Mouse (Mus musculus): ENCODE measurements around the gene Gpr19. TPM values are rescaled to one million over a fixed set of nuclear protein-coding genes. Genes with fewer than 3 reads are reported as not detected.
A peak's percentile ranks its signal among the peaks of the same experiment; 100 is the strongest.

The Gpr19 gene
- total and polyA plus RNA-seq, 2 experiments from 2014 or later: 33.2 to 38.6 TPM

DNA sequence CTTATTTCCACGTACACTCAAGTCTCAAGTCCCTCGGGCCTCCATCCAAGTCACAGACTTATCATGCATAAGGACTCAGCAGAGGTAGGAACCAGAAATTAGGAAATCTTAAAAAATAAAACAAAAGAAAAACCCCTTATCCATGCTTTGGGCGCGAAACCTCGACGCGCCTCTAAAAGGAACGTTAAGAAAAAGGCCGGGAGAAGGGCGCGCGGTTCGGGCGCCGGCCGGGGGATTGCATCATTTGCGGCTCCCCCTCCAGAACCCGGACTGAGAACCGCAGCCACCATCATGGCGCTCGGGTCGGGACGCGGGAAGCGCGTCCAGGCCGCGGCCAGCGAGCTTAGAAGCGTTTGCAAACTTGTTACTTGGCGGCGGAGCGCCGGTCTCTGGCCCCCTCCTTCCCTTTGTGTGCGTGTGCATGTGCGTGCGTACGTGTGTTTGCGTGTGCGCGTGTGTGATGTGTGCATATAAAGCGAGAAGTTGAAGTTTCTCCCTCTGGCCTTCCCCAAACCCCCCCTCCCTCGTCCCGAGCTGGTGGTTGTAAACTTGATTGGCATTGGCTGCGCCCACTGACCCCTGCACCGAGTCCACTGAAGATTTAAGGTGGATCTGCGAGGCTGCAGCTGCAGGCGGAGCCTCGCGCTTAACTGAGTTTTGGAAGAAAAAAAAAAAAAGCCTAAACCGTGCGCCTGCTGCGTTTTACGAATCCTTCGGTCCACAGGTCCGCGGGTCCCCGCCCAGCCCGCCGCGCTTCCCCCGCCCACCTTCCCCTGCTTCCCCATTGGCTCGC is 29.9 kb upstream of the Gpr19 start:
- ATAC-seq (peak; percentile 80), DNase-seq (peak; percentile 90)
- under 1% methylated on average over 63 of the region's 63 CpGs for WGBS
- no peaks in the 10 kb centered on the region for H3K9me3 ChIP-seq (ENCODE audit: low read length)
- no peaks in the 10 kb centered on the region for H3K36me3 ChIP-seq (ENCODE audit: insufficient read depth)
- peak overlapping the region; percentile 76 for H3K9ac ChIP-seq
- peak overlapping the region; percentile 90 for H3K27ac ChIP-seq (ENCODE audit: low read depth, low read length)
- no peak for TF ChIP-seq CTCF (IDR thresholded peaks at IDR 0.05; ENCODE audit: low read depth)
- H3K4me3 ChIP-seq (ENCODE audit: low read depth, low read length): peak overlapping the region; percentile 61
- H3K4me1 ChIP-seq (ENCODE audit: insufficient read depth): 0 out of 2 replicates have a peak, but pooled peaks cover 2% of the 10 kb centered on the region
- H3K27me3 ChIP-seq (ENCODE audit: insufficient read depth, low read length): no peaks in the 10 kb centered on the region
- H3K4me2 ChIP-seq (ENCODE audit: low read depth): peak overlapping the region; percentile 90

DNA sequence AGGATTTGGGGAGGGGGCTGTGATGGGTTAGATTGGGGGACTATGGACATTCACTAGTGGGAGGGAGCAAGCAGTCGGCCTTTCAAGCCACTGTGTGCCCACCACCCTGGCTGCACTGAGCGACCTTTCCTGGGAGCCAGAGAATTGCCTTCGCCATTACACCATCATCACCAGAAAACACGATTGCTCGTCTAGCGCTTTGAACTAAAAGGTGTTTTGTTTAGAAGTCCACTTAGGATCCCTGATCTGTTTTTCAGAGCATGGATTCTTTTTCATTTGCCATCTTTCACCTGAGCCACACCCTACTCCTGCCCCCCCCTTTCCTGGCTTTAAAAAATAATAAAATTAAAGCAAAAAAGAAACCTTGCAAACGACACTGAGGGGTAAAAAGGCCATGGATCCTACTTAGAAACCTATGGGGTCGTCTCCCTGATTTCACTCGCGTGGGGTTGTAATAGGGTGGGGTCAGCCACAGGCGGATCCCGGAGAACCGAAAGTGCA is 29.3 kb upstream of the Gpr19 start:
- WGBS: under 1% methylated on average over 13 of the region's 13 CpGs
- no peak for DNase-seq
- H3K36me3 ChIP-seq (ENCODE audit: insufficient read depth): no peaks in the 10 kb centered on the region

DNA sequence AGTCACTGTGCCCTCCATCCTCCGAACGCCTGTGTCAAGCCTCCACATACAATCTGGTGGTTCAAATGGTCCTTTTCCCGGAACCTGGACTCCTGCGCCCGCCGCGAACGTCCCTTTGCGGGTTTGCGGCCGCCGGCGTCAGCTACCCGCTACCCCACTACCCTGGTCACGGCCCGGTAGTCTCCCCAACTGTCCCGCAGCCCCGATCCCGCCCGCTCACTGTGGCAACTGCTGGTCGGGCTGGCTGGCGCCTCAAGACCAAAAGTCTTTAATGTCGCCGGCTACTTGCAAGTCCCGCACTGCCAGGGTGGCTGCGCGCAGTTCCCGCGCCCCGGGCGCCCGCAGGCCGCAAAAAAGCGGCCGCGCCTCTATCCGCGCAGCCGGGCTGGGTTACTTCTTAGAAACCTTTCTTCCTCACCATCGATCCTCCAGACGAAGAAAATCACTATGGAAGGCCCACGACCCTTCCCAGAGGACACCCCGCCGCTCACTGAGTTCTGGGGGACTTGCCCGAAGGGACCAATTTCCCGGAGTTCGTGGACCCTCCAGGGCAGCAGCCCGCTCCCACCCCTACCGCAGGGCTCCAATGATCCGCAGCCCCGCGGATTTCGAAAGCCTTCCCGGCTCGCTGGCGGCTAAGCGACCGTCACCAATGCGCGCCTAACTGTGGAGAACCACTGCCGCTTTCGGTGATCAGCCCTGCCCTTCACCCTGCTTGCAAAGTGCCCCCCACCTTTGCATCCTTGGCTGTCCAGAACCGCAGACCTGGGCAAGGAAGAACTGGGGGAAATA is 28.6 kb upstream of the Gpr19 start:
- H3K9me3 ChIP-seq (ENCODE audit: low read length): no peaks in the 10 kb centered on the region
- peak overlapping the region; percentile 90 for H3K27ac ChIP-seq (ENCODE audit: low read depth, low read length)
- ATAC-seq: peak; percentile 49
- H3K4me3 ChIP-seq (ENCODE audit: low read depth, low read length): peak overlapping the region; percentile 61
- H3K27me3 ChIP-seq (ENCODE audit: insufficient read depth, low read length): no peaks in the 10 kb centered on the region
- peaks cover 3% of the 10 kb centered on the region; the same call in 1 of the 2 replicates for H3K4me1 ChIP-seq (ENCODE audit: insufficient read depth)
- TF ChIP-seq CTCF (IDR thresholded peaks at IDR 0.05; ENCODE audit: low read depth): no peak
- no peaks in the 10 kb centered on the region for H3K36me3 ChIP-seq (ENCODE audit: insufficient read depth)
- peak; percentile 72 for DNase-seq
- peak overlapping the region; percentile 76 for H3K9ac ChIP-seq
- WGBS: 2% methylated on average over 62 of the region's 63 CpGs
- H3K4me2 ChIP-seq (ENCODE audit: low read depth): peak overlapping the region; percentile 90

More for the DNA sequence above, 29.3 kb upstream of the Gpr19 start:
- Histone ChIP-seq H3K9ac (peak overlapping the region; percentile 76), H3K9me3 (ENCODE audit: low read length) (no peaks in the 10 kb centered on the region), H3K27ac (ENCODE audit: low read depth, low read length) (peak overlapping the region; percentile 90), H3K4me2 (ENCODE audit: low read depth) (peak overlapping the region; percentile 90), H3K4me1 (ENCODE audit: insufficient read depth) (0 out of 2 replicates have a peak, but pooled peaks cover 3% of the 10 kb centered on the region), H3K4me3 (ENCODE audit: low read depth, low read length) (peak overlapping the region; percentile 61), H3K27me3 (ENCODE audit: insufficient read depth, low read length) (no peaks in the 10 kb centered on the region)
- no peak for TF ChIP-seq CTCF (IDR thresholded peaks at IDR 0.05; ENCODE audit: low read depth)
- ATAC-seq: peak; percentile 15; the same call in 1 of the 2 replicates

DNA sequence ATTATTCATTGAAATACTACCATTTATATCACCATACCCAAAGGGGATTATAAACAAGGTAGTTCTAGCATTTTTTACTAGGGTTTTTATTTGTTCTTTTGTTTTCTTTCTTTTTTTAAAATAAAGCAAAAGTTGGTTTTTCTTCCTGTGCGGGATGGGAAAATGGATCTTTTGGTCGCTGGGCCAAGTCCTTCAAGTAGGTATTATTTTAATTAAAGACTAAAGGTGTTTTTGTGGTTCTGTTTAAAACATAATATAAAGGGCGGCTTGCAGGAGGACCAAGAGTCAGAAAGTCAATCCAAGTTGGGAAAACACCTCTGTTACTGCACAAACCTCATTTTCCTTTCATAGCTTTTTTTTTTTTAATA is 27.9 kb upstream of the Gpr19 start:
- no peaks in the 10 kb centered on the region for H3K27me3 ChIP-seq (ENCODE audit: insufficient read depth, low read length)
- H3K36me3 ChIP-seq (ENCODE audit: insufficient read depth): no peaks in the 10 kb centered on the region
- peak overlapping the region; percentile 90 for H3K27ac ChIP-seq (ENCODE audit: low read depth, low read length)
- no peaks in the 10 kb centered on the region for H3K9me3 ChIP-seq (ENCODE audit: low read length)
- TF ChIP-seq CTCF (IDR thresholded peaks at IDR 0.05; ENCODE audit: low read depth): no peak
- peaks cover 3% of the 10 kb centered on the region; the same call in 1 of the 2 replicates for H3K4me1 ChIP-seq (ENCODE audit: insufficient read depth)
- H3K4me2 ChIP-seq (ENCODE audit: low read depth): peak overlapping the region; percentile 90
- DNase-seq (no peak), ATAC-seq (no peak)
- H3K9ac ChIP-seq: peak overlapping the region; percentile 76
- WGBS: 25% methylated on average over 3 of the region's 3 CpGs
- peak overlapping the region; percentile 61 for H3K4me3 ChIP-seq (ENCODE audit: low read depth, low read length)

DNA sequence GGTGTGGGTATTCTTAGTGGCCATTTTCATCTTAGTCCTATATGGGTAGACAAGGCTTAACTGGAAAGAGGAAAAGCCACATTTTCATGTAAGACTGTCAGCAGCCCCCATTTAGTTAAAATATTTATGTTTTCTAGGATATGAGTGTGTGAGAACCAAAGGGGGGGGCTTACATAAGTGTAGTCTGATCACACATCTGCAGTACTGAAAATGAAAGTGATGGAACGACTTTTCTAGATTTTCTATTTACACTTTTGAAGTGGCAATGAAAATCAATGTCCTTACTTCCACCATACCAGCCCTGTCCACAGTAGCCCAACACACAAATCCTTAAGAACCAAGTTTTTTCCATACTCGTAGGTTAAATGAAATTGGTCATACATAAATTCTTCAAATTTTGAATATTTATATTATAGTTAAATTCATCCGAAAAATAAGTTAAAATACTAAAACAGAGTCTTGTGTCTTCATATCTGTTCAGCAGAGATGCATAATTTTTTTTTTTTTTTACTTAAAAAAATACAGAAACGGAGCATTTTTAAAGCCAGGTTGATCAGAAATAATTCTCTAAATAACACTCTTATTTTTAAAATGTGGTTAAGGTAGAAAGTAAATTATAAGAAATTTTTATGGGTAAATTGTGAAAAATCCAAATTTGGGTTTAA is 27.4 kb upstream of the Gpr19 start:
- no peak for TF ChIP-seq CTCF (IDR thresholded peaks at IDR 0.05; ENCODE audit: low read depth)
- Histone ChIP-seq H3K27ac (ENCODE audit: low read depth, low read length) (no peak overlapping the region), H3K36me3 (ENCODE audit: insufficient read depth) (no peaks in the 10 kb centered on the region), H3K4me3 (ENCODE audit: low read depth, low read length) (no peak overlapping the region), H3K27me3 (ENCODE audit: insufficient read depth, low read length) (no peaks in the 10 kb centered on the region), H3K9me3 (ENCODE audit: low read length) (no peaks in the 10 kb centered on the region), H3K4me2 (ENCODE audit: low read depth) (peak overlapping the region; percentile 33), H3K4me1 (ENCODE audit: insufficient read depth) (peaks cover 3% of the 10 kb centered on the region; the same call in 1 of the 2 replicates), H3K9ac (no peak overlapping the region; the same call in 1 of the 2 replicates)
- ATAC-seq (no peak), DNase-seq (no peak)
- WGBS: 43% methylated on average over 4 of the region's 4 CpGs

DNA sequence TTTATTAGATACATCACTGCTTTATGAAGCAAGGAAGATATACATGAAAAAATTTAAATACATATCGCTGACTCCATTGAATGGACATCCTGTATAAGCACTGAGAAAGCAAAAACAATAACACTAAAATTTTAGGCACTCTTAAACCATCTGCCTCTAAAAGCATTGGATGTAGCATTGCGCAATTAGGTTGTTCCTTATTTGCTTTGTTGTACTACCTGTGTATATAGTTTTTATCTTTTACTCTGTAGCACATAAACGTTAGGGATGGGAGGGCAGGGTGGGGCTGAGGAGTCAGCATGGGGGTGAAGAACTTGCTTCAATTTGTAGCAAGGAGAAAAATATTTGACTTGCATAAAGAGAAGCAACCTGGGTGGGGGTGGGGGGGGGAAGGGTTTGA is 25.9 kb upstream of the Gpr19 start:
- ATAC-seq (no peak), DNase-seq (no peak)
- no peaks in the 10 kb centered on the region for H3K9me3 ChIP-seq (ENCODE audit: low read length)
- WGBS: 49% methylated on average over 3 of the region's 3 CpGs
- peak overlapping the region; percentile 22 for H3K4me3 ChIP-seq (ENCODE audit: low read depth, low read length)
- H3K36me3 ChIP-seq (ENCODE audit: insufficient read depth): no peaks in the 10 kb centered on the region
- TF ChIP-seq CTCF (IDR thresholded peaks at IDR 0.05; ENCODE audit: low read depth): no peak
- H3K4me1 ChIP-seq (ENCODE audit: insufficient read depth): peaks cover 3% of the 10 kb centered on the region; the same call in 1 of the 2 replicates
- no peak overlapping the region for H3K27ac ChIP-seq (ENCODE audit: low read depth, low read length)
- peak overlapping the region; percentile 39 for H3K4me2 ChIP-seq (ENCODE audit: low read depth)
- H3K27me3 ChIP-seq (ENCODE audit: insufficient read depth, low read length): no peaks in the 10 kb centered on the region
- no peak overlapping the region for H3K9ac ChIP-seq

All from forebrain, postnatal 0 days (tissue).